In the genomic region with DNA sequence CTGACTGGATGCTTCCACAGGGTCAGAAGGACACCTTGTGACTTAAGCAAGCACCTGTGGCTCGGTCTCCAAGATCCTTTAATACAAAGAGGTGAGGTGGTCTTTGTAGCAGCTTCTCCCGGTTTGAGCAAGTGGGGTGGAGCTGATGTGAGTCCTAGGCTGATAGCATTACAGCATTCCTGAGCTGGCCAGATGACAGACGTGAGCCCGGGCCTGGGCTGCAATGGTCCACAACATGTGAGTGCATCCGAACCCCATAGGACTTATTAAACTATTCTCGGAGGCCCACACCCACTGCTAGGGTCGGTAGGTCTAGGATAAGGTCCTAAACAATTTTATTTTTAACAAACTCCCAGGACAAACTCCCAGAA, we compare ENCODE assay signal across 8 mouse cellular contexts.
DNase-seq lines count a peak whose midpoint lies in the region; ATAC-seq and TF ChIP-seq lines count a peak whose summit lies in the region.
"Had no signal": no experiment of that assay in that cellular context is flagged by ENCODE, and none has a peak within 500 bp of the region (broad histone marks: within the 10 kb centered on the region; RNA-seq: fewer than 3 reads in every experiment).

No protein-coding gene starts in this region.

- peak; percentile 17; the same call in 1 of the 2 replicates for ATAC-seq in neural tube, embryonic 11.5 days (ENCODE audit: insufficient read depth, low FRiP score, low TSS enrichment)
- ATAC-seq in forebrain, embryonic 11.5 days (replicated peaks; ENCODE audit: low FRiP score) = peak; percentile 61
- ATAC-seq in intestine, postnatal 0 days = no peak
- ATAC-seq in stomach, embryonic 15.5 days (ENCODE audit: insufficient read depth, low FRiP score, low read depth) = 0 out of 2 replicates have a peak, but pooled peaks have one; percentile 2

- H3K4me1 ChIP-seq in neural tube, embryonic 11.5 days (ENCODE audit: control insufficient read depth, insufficient read depth, low read length) = no peaks in the 10 kb centered on the region
- peaks cover 3% of the 10 kb centered on the region; the same call in 1 of the 2 replicates for H3K4me1 ChIP-seq in forebrain, embryonic 11.5 days (replicated peaks; ENCODE audit: control insufficient read depth, insufficient read depth, low read length)
- no peaks in the 10 kb centered on the region for H3K4me1 ChIP-seq in intestine, postnatal 0 days (replicated peaks; ENCODE audit: control insufficient read depth, insufficient read depth, low read length)
- peaks cover 4% of the 10 kb centered on the region; the same call in 1 of the 2 replicates for H3K4me1 ChIP-seq in stomach, embryonic 15.5 days

- no peak overlapping the region for H3K27ac ChIP-seq in neural tube, embryonic 11.5 days (ENCODE audit: low read depth, low read length)
- no peak overlapping the region for H3K27ac ChIP-seq in forebrain, embryonic 11.5 days (ENCODE audit: low read depth, low read length)
- no peak overlapping the region for H3K27ac ChIP-seq in intestine, postnatal 0 days (ENCODE audit: low read depth, low read length)
- no peak overlapping the region for H3K27ac ChIP-seq in stomach, embryonic 15.5 days
- H3K27ac ChIP-seq: liver, embryonic 13.5 days had no signal

- 55% methylated on average over 7 of the region's 7 CpGs for WGBS in neural tube, embryonic 11.5 days
- WGBS in forebrain, embryonic 11.5 days = 53% methylated on average over 7 of the region's 7 CpGs
- 51% methylated on average over 7 of the region's 7 CpGs for WGBS in intestine, postnatal 0 days
- 32% methylated on average over 7 of the region's 7 CpGs for WGBS in stomach, embryonic 15.5 days

- DNase-seq in neural tube, embryonic 11.5 days (ENCODE audit: low spot score) = no peak
- DNase-seq in neural tube, embryonic 10.5 days (ENCODE audit: extremely low spot score, low spot score) = no peak
- no peak for DNase-seq in forebrain, embryonic 11.5 days (ENCODE audit: low spot score)
- DNase-seq in right cerebral cortex, adult 2 months (ENCODE audit: low spot score in 2 of 2) = no peak
- DNase-seq in kidney, adult 11 months = no peak
- DNase-seq: liver, embryonic 13.5 days had no signal

- H3K9ac ChIP-seq in neural tube, embryonic 11.5 days (ENCODE audit: low read length) = no peak overlapping the region
- peak overlapping the region; percentile 23; the same call in 1 of the 2 replicates for H3K9ac ChIP-seq in forebrain, embryonic 11.5 days (ENCODE audit: low read length)
- H3K9ac ChIP-seq in intestine, postnatal 0 days (ENCODE audit: low read depth, low read length) = no peak overlapping the region
- H3K9ac ChIP-seq in stomach, embryonic 15.5 days = no peak overlapping the region
- H3K9ac ChIP-seq: liver, embryonic 13.5 days had no signal

- no peaks in the 10 kb centered on the region for H3K27me3 ChIP-seq in neural tube, embryonic 11.5 days (ENCODE audit: control insufficient read depth, insufficient read depth, low read length)
- H3K27me3 ChIP-seq in forebrain, embryonic 11.5 days (ENCODE audit: control insufficient read depth, insufficient read depth, low read length) = no peaks in the 10 kb centered on the region
- H3K27me3 ChIP-seq in intestine, postnatal 0 days (replicated peaks; ENCODE audit: control insufficient read depth, insufficient read depth, low read length) = no peaks in the 10 kb centered on the region
- no peaks in the 10 kb centered on the region for H3K27me3 ChIP-seq in stomach, embryonic 15.5 days (replicated peaks)
- H3K27me3 ChIP-seq: liver, embryonic 13.5 days had no signal

- H3K9me3 ChIP-seq in neural tube, embryonic 11.5 days (ENCODE audit: control insufficient read depth, low read length) = no peaks in the 10 kb centered on the region
- H3K9me3 ChIP-seq in forebrain, embryonic 11.5 days (ENCODE audit: control insufficient read depth, low read length) = no peaks in the 10 kb centered on the region
- no peaks in the 10 kb centered on the region for H3K9me3 ChIP-seq in intestine, postnatal 0 days (ENCODE audit: control insufficient read depth)
- H3K9me3 ChIP-seq in stomach, embryonic 15.5 days = no peaks in the 10 kb centered on the region
- H3K9me3 ChIP-seq: liver, embryonic 13.5 days had no signal

- H3K4me2 ChIP-seq in neural tube, embryonic 11.5 days (ENCODE audit: low read depth) = no peak overlapping the region
- no peak overlapping the region for H3K4me2 ChIP-seq in forebrain, embryonic 11.5 days (ENCODE audit: low read depth, low read length, severe bottlenecking)
- peak overlapping the region; percentile 32; the same call in 1 of the 2 replicates for H3K4me2 ChIP-seq in intestine, postnatal 0 days (replicated peaks; ENCODE audit: low read depth)
- no peak overlapping the region for H3K4me2 ChIP-seq in stomach, embryonic 15.5 days
- H3K4me2 ChIP-seq: liver, embryonic 13.5 days had no signal

- TF ChIP-seq CTCF in intestine, postnatal 0 days (IDR thresholded peaks at IDR 0.05; ENCODE audit: low read depth) = no peak

- H3K4me3 ChIP-seq in neural tube, embryonic 11.5 days (ENCODE audit: low read depth, low read length) = no peak overlapping the region
- H3K4me3 ChIP-seq in forebrain, embryonic 11.5 days (ENCODE audit: low read depth, low read length) = no peak overlapping the region
- no peak overlapping the region for H3K4me3 ChIP-seq in intestine, postnatal 0 days (ENCODE audit: low read depth, low read length)
- no peak overlapping the region for H3K4me3 ChIP-seq in stomach, embryonic 15.5 days (replicated peaks)
- H3K4me3 ChIP-seq: liver, embryonic 13.5 days had no signal

- no peaks in the 10 kb centered on the region; the same call in 1 of the 2 replicates for H3K36me3 ChIP-seq in neural tube, embryonic 11.5 days (ENCODE audit: control insufficient read depth, insufficient read depth, low read length)
- no peaks in the 10 kb centered on the region for H3K36me3 ChIP-seq in forebrain, embryonic 11.5 days (ENCODE audit: control insufficient read depth, insufficient read depth, low read length)
- H3K36me3 ChIP-seq in intestine, postnatal 0 days (ENCODE audit: control insufficient read depth, insufficient read depth) = peaks cover 21% of the 10 kb centered on the region
- H3K36me3 ChIP-seq in stomach, embryonic 15.5 days = no peaks in the 10 kb centered on the region
